Comparison of ENCODE assay signal across 20 mouse cellular contexts in the genomic region with DNA sequence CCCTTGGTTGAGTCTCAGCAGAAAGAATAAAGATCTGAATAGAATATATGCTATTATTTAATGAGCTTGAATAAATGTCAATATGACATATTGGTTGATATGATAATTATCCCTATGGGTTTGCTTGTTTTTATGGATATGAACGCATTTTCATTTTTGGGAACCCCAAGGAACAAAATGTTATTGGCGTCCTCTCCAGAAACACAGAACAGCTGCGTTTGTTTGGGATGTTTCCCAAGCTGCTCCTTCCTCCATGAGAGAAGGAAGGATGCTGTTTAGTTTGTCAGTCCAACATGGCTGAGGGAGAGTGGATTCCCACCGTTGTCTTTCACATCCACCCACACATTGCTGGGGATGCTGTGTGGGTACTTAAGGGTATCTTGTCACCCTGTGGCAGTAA.
DNase-seq lines count a peak whose midpoint lies in the region; ATAC-seq and TF ChIP-seq lines count a peak whose summit lies in the region.
"Had no signal": no experiment of that assay in that cellular context is flagged by ENCODE, and none has a peak within 500 bp of the region (broad histone marks: within the 10 kb centered on the region; RNA-seq: fewer than 3 reads in every experiment).

No protein-coding gene starts in this region.

- H3K27me3 ChIP-seq in kidney, embryonic 15.5 days = no peaks in the 10 kb centered on the region
- no peaks in the 10 kb centered on the region for H3K27me3 ChIP-seq in testis, adult 2 months (ENCODE audit: control insufficient read depth, insufficient read depth, low read length)
- H3K27me3 ChIP-seq in stomach, postnatal 0 days (ENCODE audit: control insufficient read depth, insufficient read depth, low read length) = no peaks in the 10 kb centered on the region
- H3K27me3 ChIP-seq in limb, embryonic 10.5 days (ENCODE audit: low read depth, poor library complexity, severe bottlenecking) = no peaks in the 10 kb centered on the region
- H3K27me3 ChIP-seq: embryonic facial prominence, embryonic 13.5 days; heart, embryonic 15.5 days; limb, embryonic 13.5 days; liver, embryonic 15.5 days; midbrain, embryonic 15.5 days had no signal

- ATAC-seq in kidney, embryonic 15.5 days (replicated peaks; ENCODE audit: low FRiP score) = no peak
- ATAC-seq in stomach, postnatal 0 days (ENCODE audit: low FRiP score, low TSS enrichment) = no peak
- no peak for ATAC-seq in monocyte, adult 5-6 weeks (replicated peaks; ENCODE audit: insufficient number of reproducible peaks, low FRiP score, low TSS enrichment, poor library complexity, severe bottlenecking)
- ATAC-seq: hindbrain, embryonic 16.5 days; midbrain, embryonic 15.5 days had no signal

- no peak for TF ChIP-seq POLR2A in testis, adult 2 months (IDR thresholded peaks at IDR 0.05; ENCODE audit: control insufficient read depth, low read depth, low read length)

- no peak overlapping the region for H3K27ac ChIP-seq in kidney, embryonic 15.5 days
- H3K27ac ChIP-seq in testis, adult 2 months (ENCODE audit: control insufficient read depth, insufficient read depth, low read depth, low read length) = 0 out of 2 replicates have a peak overlapping the region, but pooled peaks have one; percentile 32
- H3K27ac ChIP-seq in stomach, postnatal 0 days (replicated peaks) = 0 out of 2 replicates have a peak overlapping the region, but pooled peaks have one; percentile 13
- no peak overlapping the region for H3K27ac ChIP-seq in limb, embryonic 10.5 days
- H3K27ac ChIP-seq: embryonic facial prominence, embryonic 13.5 days; heart, embryonic 15.5 days; left cerebral cortex, adult 2 months; limb, embryonic 13.5 days; liver, embryonic 15.5 days; midbrain, embryonic 15.5 days had no signal

- TF ChIP-seq EP300 in stomach, postnatal 0 days (optimal IDR thresholded peaks at IDR 0.05) = no peak

- H3K4me3 ChIP-seq in kidney, embryonic 15.5 days (replicated peaks) = no peak overlapping the region
- no peak overlapping the region for H3K4me3 ChIP-seq in testis, adult 2 months (ENCODE audit: control insufficient read depth, low read depth, low read length)
- H3K4me3 ChIP-seq in stomach, postnatal 0 days (ENCODE audit: low read depth, low read length) = no peak overlapping the region
- H3K4me3 ChIP-seq in limb, embryonic 10.5 days = no peak overlapping the region
- H3K4me3 ChIP-seq: embryonic facial prominence, embryonic 13.5 days; heart, embryonic 15.5 days; left cerebral cortex, adult 2 months; limb, embryonic 13.5 days; liver, embryonic 15.5 days; midbrain, embryonic 15.5 days had no signal

- no peak for TF ChIP-seq CTCF in testis, adult 2 months (IDR thresholded peaks at IDR 0.05; ENCODE audit: control insufficient read depth, insufficient read depth, insufficient replicate concordance, low read depth, low read length)
- no peak for TF ChIP-seq CTCF in stomach, postnatal 0 days (IDR thresholded peaks at IDR 0.05; ENCODE audit: low read depth)

- WGBS in kidney, embryonic 15.5 days = 75% methylated on average over 4 of the region's 4 CpGs
- 58% methylated on average over 4 of the region's 4 CpGs for WGBS in stomach, postnatal 0 days
- WGBS in limb, embryonic 10.5 days = 95% methylated on average over 4 of the region's 4 CpGs

- no peaks in the 10 kb centered on the region for H3K36me3 ChIP-seq in kidney, embryonic 15.5 days
- no peaks in the 10 kb centered on the region for H3K36me3 ChIP-seq in testis, adult 2 months (ENCODE audit: control insufficient read depth, insufficient read depth, low read length)
- no peaks in the 10 kb centered on the region for H3K36me3 ChIP-seq in stomach, postnatal 0 days (ENCODE audit: control insufficient read depth, insufficient read depth, low read length)
- no peaks in the 10 kb centered on the region for H3K36me3 ChIP-seq in limb, embryonic 10.5 days
- H3K36me3 ChIP-seq: embryonic facial prominence, embryonic 13.5 days; heart, embryonic 15.5 days; limb, embryonic 13.5 days; liver, embryonic 15.5 days; midbrain, embryonic 15.5 days had no signal

- H3K4me2 ChIP-seq in kidney, embryonic 15.5 days = no peak overlapping the region
- no peak overlapping the region for H3K4me2 ChIP-seq in stomach, postnatal 0 days (replicated peaks; ENCODE audit: low read depth)
- H3K4me2 ChIP-seq: embryonic facial prominence, embryonic 13.5 days; heart, embryonic 15.5 days; limb, embryonic 13.5 days; liver, embryonic 15.5 days; midbrain, embryonic 15.5 days had no signal

- intact Hi-C loops in heart, postnatal 14 days (cut with DNase I) = no loop called here

- peak; percentile 44 for DNase-seq in kidney, postnatal 10 days
- DNase-seq in testis, postnatal 10 days (ENCODE audit: low spot score) = no peak
- peak; percentile 29 to 37 for DNase-seq in heart, postnatal 14 days
- no peak for DNase-seq in stomach, postnatal 0 days (ENCODE audit: low spot score)
- DNase-seq in limb, embryonic 10.5 days (ENCODE audit: low spot score) = no peak
- DNase-seq: adrenal gland, adult 8-10 months; cerebellum, adult 2 months; kidney, adult 11 months; right cerebral cortex, postnatal 14 days; thymus, adult 18-20 months had no signal

- no peaks in the 10 kb centered on the region for H3K9me3 ChIP-seq in kidney, embryonic 15.5 days (replicated peaks)
- H3K9me3 ChIP-seq in stomach, postnatal 0 days (ENCODE audit: control insufficient read depth, low read length) = no peaks in the 10 kb centered on the region
- no peaks in the 10 kb centered on the region for H3K9me3 ChIP-seq in limb, embryonic 10.5 days (replicated peaks)
- H3K9me3 ChIP-seq: embryonic facial prominence, embryonic 13.5 days; heart, embryonic 15.5 days; liver, embryonic 15.5 days; midbrain, embryonic 15.5 days had no signal

- H3K4me1 ChIP-seq in kidney, embryonic 15.5 days = no peaks in the 10 kb centered on the region
- no peaks in the 10 kb centered on the region for H3K4me1 ChIP-seq in testis, adult 2 months (ENCODE audit: control insufficient read depth, insufficient read depth, low read length)
- H3K4me1 ChIP-seq in stomach, postnatal 0 days (replicated peaks; ENCODE audit: control insufficient read depth, insufficient read depth) = no peaks in the 10 kb centered on the region
- peaks cover 8% of the 10 kb centered on the region for H3K4me1 ChIP-seq in limb, embryonic 10.5 days
- H3K4me1 ChIP-seq: heart, embryonic 15.5 days; limb, embryonic 13.5 days; liver, embryonic 15.5 days; midbrain, embryonic 15.5 days had no signal

- no peak overlapping the region for H3K9ac ChIP-seq in kidney, embryonic 15.5 days
- no peak overlapping the region for H3K9ac ChIP-seq in stomach, postnatal 0 days (ENCODE audit: low read length)
- H3K9ac ChIP-seq: embryonic facial prominence, embryonic 13.5 days; heart, embryonic 15.5 days; limb, embryonic 13.5 days; liver, embryonic 15.5 days; midbrain, embryonic 15.5 days had no signal

Comparison
In these comparisons a context has a peak if more than half of its experiments do, and no peak if none do; other contexts are left out.
1. DNase-seq: peak in kidney, postnatal 10 days (single experiment) and heart, postnatal 14 days (2 of 2); none in testis, postnatal 10 days (single experiment), stomach, postnatal 0 days (single experiment) and limb, embryonic 10.5 days (single experiment).
2. H3K27ac ChIP-seq: peak in testis, adult 2 months (single experiment) and stomach, postnatal 0 days (single experiment); none in kidney, embryonic 15.5 days (single experiment) and limb, embryonic 10.5 days (single experiment).